Mouse (Mus musculus) limb, embryonic 12.5 days (tissue): ENCODE results near the gene Pih1d1. TPM values are rescaled to one million over a fixed set of nuclear protein-coding genes. Genes with fewer than 3 reads are reported as not detected.

Source experiments
- ATAC-seq: fragments of 200-750 bp; cut with Nextera tagmentation; 2 replicates; pipeline ENCODE4 v1.8.0; 2017; ENCODE audit warnings: low read depth, moderate TSS enrichment; ENCODE audit not compliant: insufficient number of reproducible peaks, insufficient read depth, low FRiP score, low TSS enrichment
- H3K27ac ChIP-seq: fragments of 300-500 bp; sonication (generic); 2 replicates; pipeline ENCODE4 v1.5.1; 2016; ENCODE audit warnings: mild to moderate bottlenecking, moderate library complexity
- H3K27me3 ChIP-seq: fragments of 300-500 bp; sonication (generic); 2 replicates; pipeline ENCODE4 v1.6.1; 2016; ENCODE audit warnings: mild to moderate bottlenecking, moderate library complexity
- H3K36me3 ChIP-seq: fragments of 300-500 bp; sonication (generic); 2 replicates; pipeline ENCODE4 v1.6.1; 2016; ENCODE audit warnings: mild to moderate bottlenecking, moderate library complexity
- H3K4me1 ChIP-seq: fragments of 300-500 bp; sonication (generic); replicated peaks from 2 replicates; pipeline ENCODE4 v1.6.1; 2016
- H3K4me2 ChIP-seq: fragments of 300-500 bp; sonication (generic); 2 replicates; pipeline ENCODE4 v1.6.1; 2016; ENCODE audit warnings: mild to moderate bottlenecking, moderate library complexity
- H3K4me3 ChIP-seq: fragments of 300-500 bp; sonication (generic); replicated peaks from 2 replicates; pipeline ENCODE4 v1.5.1; 2016; ENCODE audit warnings: mild to moderate bottlenecking
- H3K9ac ChIP-seq: fragments of 300-500 bp; sonication (generic); replicated peaks from 2 replicates; pipeline ENCODE4 v1.6.1; 2016; ENCODE audit warnings: mild to moderate bottlenecking, moderate library complexity
- H3K9me3 ChIP-seq: fragments of 300-500 bp; sonication (generic); 2 replicates; pipeline ENCODE4 v1.6.1; 2016; ENCODE audit warnings: mild to moderate bottlenecking, moderate library complexity
- WGBS: fragments of 180-500 bp; shearing (Covaris S2); methylation state at CpG from one replicate; pipeline ENCODE4 v1.1.7; 2016; 5-methylcytosine and 5-hydroxymethylcytosine counted together
- polyA plus RNA-seq: library from polyadenylated mRNA; unstranded; fragments of >200 nt; fragmentation: Nextera tagmentation; extraction: Ambion mirVana; gene quantifications from 2 replicates; pipeline ENCODE4 v1.2.1, GENCODE M21; 2016

Gene Pih1d1
- polyA plus RNA-seq, 1 experiment from 2014 or later, result 93.0 TPM

GRCm38 (mm10) chr7:45182199-45182601 is 28.1 kb downstream of the Pih1d1 start:
- Histone ChIP-seq H3K9me3 (no peaks in the 10 kb centered on the region; the same call in 1 of the 2 replicates), H3K27ac (no peak overlapping the region), H3K4me3 (peak overlapping the region; percentile 25), H3K36me3 (no peaks in the 10 kb centered on the region), H3K4me1 (peaks cover 23% of the 10 kb centered on the region), H3K4me2 (peak overlapping the region; percentile 56), H3K9ac (peak overlapping the region; percentile 52; the same call in 1 of the 2 replicates), H3K27me3 (peaks cover 99% of the 10 kb centered on the region)
- WGBS, result under 1% methylated on average over 34 of the region's 34 CpGs
- peak; percentile 89 for ATAC-seq

- peak; percentile 30; the same call in 1 of the 2 replicates for ATAC-seq
- H3K9ac ChIP-seq, result peak overlapping the region; percentile 52
- peaks cover 97% of the 10 kb centered on the region for H3K27me3 ChIP-seq
- H3K4me2 ChIP-seq, result peak overlapping the region; percentile 56
- WGBS, result 20% methylated on average over 11 of the region's 11 CpGs
- no peaks in the 10 kb centered on the region; the same call in 1 of the 2 replicates for H3K9me3 ChIP-seq
- H3K4me3 ChIP-seq, result peak overlapping the region; percentile 25
- no peaks in the 10 kb centered on the region for H3K36me3 ChIP-seq
- peaks cover 23% of the 10 kb centered on the region for H3K4me1 ChIP-seq
- no peak overlapping the region for H3K27ac ChIP-seq
Measured at GRCm38 (mm10) chr7:45182606-45183005, 28.5 kb downstream of the Pih1d1 start.

- no peak overlapping the region for H3K9ac ChIP-seq
- H3K4me2 ChIP-seq, result no peak overlapping the region
- ATAC-seq, result no peak
- WGBS, result 63% methylated on average over 7 of the region's 7 CpGs
- H3K36me3 ChIP-seq, result no peaks in the 10 kb centered on the region
- peaks cover 23% of the 10 kb centered on the region for H3K4me1 ChIP-seq
- H3K9me3 ChIP-seq, result no peaks in the 10 kb centered on the region; the same call in 1 of the 2 replicates
- peaks cover 97% of the 10 kb centered on the region for H3K27me3 ChIP-seq
- H3K4me3 ChIP-seq, result no peak overlapping the region
- no peak overlapping the region for H3K27ac ChIP-seq
Measured at GRCm38 (mm10) chr7:45183672-45184071, 29.6 kb downstream of the Pih1d1 start.

GRCm38 (mm10) chr7:45185921-45186320 is 31.8 kb downstream of the Pih1d1 start:
- Histone ChIP-seq H3K4me3 (no peak overlapping the region), H3K9ac (no peak overlapping the region), H3K4me2 (no peak overlapping the region), H3K27me3 (peaks cover 90% of the 10 kb centered on the region), H3K27ac (no peak overlapping the region), H3K9me3 (no peaks in the 10 kb centered on the region; the same call in 1 of the 2 replicates), H3K4me1 (peaks cover 23% of the 10 kb centered on the region), H3K36me3 (no peaks in the 10 kb centered on the region)
- WGBS, result 46% methylated on average over 7 of the region's 7 CpGs
- ATAC-seq, result no peak

- Histone ChIP-seq H3K9me3 (no peaks in the 10 kb centered on the region), H3K4me2 (no peak overlapping the region), H3K36me3 (no peaks in the 10 kb centered on the region), H3K27me3 (peaks cover 53% of the 10 kb centered on the region), H3K4me1 (peaks cover 26% of the 10 kb centered on the region), H3K9ac (no peak overlapping the region), H3K27ac (no peak overlapping the region), H3K4me3 (no peak overlapping the region)
- 52% methylated on average over 16 of the region's 16 CpGs for WGBS
- no peak for ATAC-seq
Measured at GRCm38 (mm10) chr7:45189600-45189999, 35.5 kb downstream of the Pih1d1 start.

- no peak overlapping the region for H3K9ac ChIP-seq
- H3K4me2 ChIP-seq, result no peak overlapping the region
- peaks cover 47% of the 10 kb centered on the region for H3K27me3 ChIP-seq
- no peak overlapping the region for H3K27ac ChIP-seq
- peaks cover 27% of the 10 kb centered on the region for H3K4me1 ChIP-seq
- ATAC-seq, result no peak
- H3K4me3 ChIP-seq, result no peak overlapping the region
- 91% methylated on average over 6 of the region's 6 CpGs for WGBS
- no peaks in the 10 kb centered on the region for H3K9me3 ChIP-seq
- no peaks in the 10 kb centered on the region for H3K36me3 ChIP-seq
Measured at GRCm38 (mm10) chr7:45190186-45190585, 36.1 kb downstream of the Pih1d1 start.

GRCm38 (mm10) chr7:45191161-45191560 is 37.1 kb downstream of the Pih1d1 start:
- H3K9me3 ChIP-seq, result no peaks in the 10 kb centered on the region
- H3K4me1 ChIP-seq, result peaks cover 28% of the 10 kb centered on the region
- WGBS, result 77% methylated on average over 2 of the region's 2 CpGs
- no peak overlapping the region for H3K9ac ChIP-seq
- ATAC-seq, result no peak
- peaks cover 45% of the 10 kb centered on the region for H3K27me3 ChIP-seq
- H3K4me3 ChIP-seq, result no peak overlapping the region
- no peak overlapping the region for H3K4me2 ChIP-seq
- no peak overlapping the region for H3K27ac ChIP-seq
- no peaks in the 10 kb centered on the region for H3K36me3 ChIP-seq

- peak; percentile 83 for ATAC-seq
- Histone ChIP-seq H3K27me3 (peaks cover 38% of the 10 kb centered on the region), H3K27ac (peak overlapping the region; percentile 78), H3K9ac (no peak overlapping the region), H3K4me2 (peak overlapping the region; percentile 13), H3K9me3 (no peaks in the 10 kb centered on the region), H3K4me1 (peaks cover 22% of the 10 kb centered on the region), H3K4me3 (no peak overlapping the region), H3K36me3 (no peaks in the 10 kb centered on the region)
- 6% methylated on average over 8 of the region's 8 CpGs for WGBS
Measured at GRCm38 (mm10) chr7:45191803-45192363, 37.8 kb downstream of the Pih1d1 start.

GRCm38 (mm10) chr7:45192585-45193310 is 38.6 kb downstream of the Pih1d1 start:
- no peak overlapping the region for H3K9ac ChIP-seq
- H3K36me3 ChIP-seq, result no peaks in the 10 kb centered on the region
- WGBS, result 82% methylated on average over 7 of the region's 7 CpGs

GRCm38 (mm10) chr7:45193406-45193805 is 39.3 kb downstream of the Pih1d1 start:
- Histone ChIP-seq H3K27ac (no peak overlapping the region), H3K4me1 (peaks cover 24% of the 10 kb centered on the region), H3K4me3 (no peak overlapping the region), H3K9ac (no peak overlapping the region), H3K36me3 (no peaks in the 10 kb centered on the region), H3K4me2 (no peak overlapping the region), H3K9me3 (no peaks in the 10 kb centered on the region), H3K27me3 (peaks cover 31% of the 10 kb centered on the region)
- 55% methylated on average over 5 of the region's 5 CpGs for WGBS
- no peak for ATAC-seq

More at GRCm38 (mm10) chr7:45192585-45193310, 38.6 kb downstream of the Pih1d1 start:
- Histone ChIP-seq H3K4me2 (no peak overlapping the region), H3K27ac (no peak overlapping the region; the same call in 1 of the 2 replicates), H3K27me3 (peaks cover 35% of the 10 kb centered on the region), H3K4me3 (no peak overlapping the region), H3K9me3 (no peaks in the 10 kb centered on the region), H3K4me1 (peaks cover 22% of the 10 kb centered on the region)
- ATAC-seq, result no peak

GRCm38 (mm10) chr7:45193871-45194785 is 40.0 kb downstream of the Pih1d1 start:
- 68% methylated on average over 17 of the region's 17 CpGs for WGBS
- no peaks in the 10 kb centered on the region for H3K36me3 ChIP-seq
- no peak overlapping the region for H3K4me3 ChIP-seq
- no peak overlapping the region for H3K27ac ChIP-seq
- H3K4me2 ChIP-seq, result no peak overlapping the region
- H3K9me3 ChIP-seq, result no peaks in the 10 kb centered on the region
- no peak for ATAC-seq
- H3K9ac ChIP-seq, result no peak overlapping the region
- H3K4me1 ChIP-seq, result peaks cover 24% of the 10 kb centered on the region
- peaks cover 27% of the 10 kb centered on the region for H3K27me3 ChIP-seq
